Mouse (Mus musculus): ENCODE measurements around the gene Spock1. TPM values are rescaled to one million over a fixed set of nuclear protein-coding genes. Genes with fewer than 3 reads are reported as not detected.

Gene Spock1
- polyA plus RNA-seq, 1 experiment = 0.50 TPM

DNA sequence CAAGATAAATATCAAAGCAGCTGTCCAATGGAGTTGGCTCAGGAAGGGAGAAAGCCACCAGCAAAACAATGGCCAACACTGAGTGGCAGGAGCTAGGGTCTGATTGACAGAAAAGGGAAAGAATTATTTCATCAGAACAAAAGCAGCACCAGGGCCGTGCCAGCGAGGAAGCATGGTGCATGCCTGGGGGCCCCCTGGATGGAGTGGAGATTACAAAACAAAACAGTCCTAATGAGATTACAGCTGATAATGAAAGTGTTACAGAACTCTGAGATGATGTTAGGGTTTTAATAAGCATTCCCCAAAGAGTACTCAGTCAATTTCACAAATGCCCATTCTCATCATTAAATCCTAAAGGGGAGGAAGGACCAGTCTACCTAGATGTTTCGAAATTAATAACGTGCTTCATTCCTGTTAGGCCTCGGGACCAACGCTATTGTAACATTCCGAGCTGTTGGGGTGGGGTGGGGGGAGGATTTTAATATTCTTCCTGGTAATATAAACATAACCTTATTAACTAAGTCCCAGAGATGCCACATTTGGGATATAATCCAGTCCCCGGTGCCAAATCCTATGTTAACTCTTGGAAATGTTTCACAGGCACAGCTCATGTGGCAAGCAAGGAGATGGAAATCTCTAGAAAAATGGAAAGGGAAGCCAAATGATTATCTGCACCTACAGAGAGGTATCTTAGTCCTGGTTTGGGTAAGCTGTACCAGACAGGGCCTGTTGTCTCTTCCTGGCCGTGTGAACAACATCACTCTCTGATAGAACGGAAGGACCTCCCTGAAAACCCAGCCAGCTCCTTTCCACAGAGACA is 271.7 kb downstream of the Spock1 start:
- no peaks in the 10 kb centered on the region for H3K27me3 ChIP-seq (ENCODE audit: control insufficient read depth, insufficient read depth, insufficient read length)
- H3K4me3 ChIP-seq (ENCODE audit: insufficient read depth, poor library complexity, severe bottlenecking) = no peak overlapping the region
- H3K79me2 ChIP-seq (ENCODE audit: control insufficient read depth, insufficient read depth) = no peaks in the 10 kb centered on the region
- no peaks in the 10 kb centered on the region for H3K79me3 ChIP-seq (ENCODE audit: low read depth)
- H3K36me3 ChIP-seq (ENCODE audit: control insufficient read depth, insufficient read depth) = no peaks in the 10 kb centered on the region
- no peak for TF ChIP-seq MYOD1 (IDR thresholded peaks at IDR 0.05; ENCODE audit: control insufficient read depth, insufficient read length, low read depth)
- TF ChIP-seq MYOG (IDR thresholded peaks at IDR 0.05; ENCODE audit: control insufficient read depth, extremely low read depth, insufficient read length) = no peak
- TF ChIP-seq MAX (IDR thresholded peaks at IDR 0.05) = no peak
- TF ChIP-seq USF1 (IDR thresholded peaks at IDR 0.05; ENCODE audit: low read depth) = no peak
- no peak for TF ChIP-seq CTCF (IDR thresholded peaks at IDR 0.05; ENCODE audit: control insufficient read depth, insufficient read depth, insufficient read length)
- no peak for TF ChIP-seq FOSL1 (IDR thresholded peaks at IDR 0.05; ENCODE audit: insufficient read depth, low read length, poor library complexity, severe bottlenecking)
- TF ChIP-seq CEBPB (IDR thresholded peaks at IDR 0.05; ENCODE audit: low read depth) = no peak
- no peak overlapping the region for H3ac ChIP-seq (ENCODE audit: control insufficient read depth, insufficient read length, low read depth)

- no peak overlapping the region for H3K4me3 ChIP-seq (ENCODE audit: insufficient read depth, poor library complexity, severe bottlenecking)
- H3K27me3 ChIP-seq (ENCODE audit: control insufficient read depth, insufficient read depth, insufficient read length) = no peaks in the 10 kb centered on the region
- no peaks in the 10 kb centered on the region for H3K79me2 ChIP-seq (ENCODE audit: control insufficient read depth, insufficient read depth)
- no peak overlapping the region for H3ac ChIP-seq (ENCODE audit: control insufficient read depth, insufficient read length, low read depth)
- no peaks in the 10 kb centered on the region for H3K36me3 ChIP-seq (ENCODE audit: control insufficient read depth, insufficient read depth)
- no peaks in the 10 kb centered on the region for H3K79me3 ChIP-seq (ENCODE audit: low read depth)
- TF ChIP-seq CEBPB (IDR thresholded peaks at IDR 0.05; ENCODE audit: low read depth) (no peak), FOSL1 (IDR thresholded peaks at IDR 0.05; ENCODE audit: insufficient read depth, low read length, poor library complexity, severe bottlenecking) (no peak), USF1 (IDR thresholded peaks at IDR 0.05; ENCODE audit: low read depth) (no peak), MYOG (IDR thresholded peaks at IDR 0.05; ENCODE audit: control insufficient read depth, extremely low read depth, insufficient read length) (no peak), MYOD1 (IDR thresholded peaks at IDR 0.05; ENCODE audit: control insufficient read depth, insufficient read length, low read depth) (no peak), MAX (IDR thresholded peaks at IDR 0.05) (no peak), CTCF (IDR thresholded peaks at IDR 0.05; ENCODE audit: control insufficient read depth, insufficient read depth, insufficient read length) (no peak)
Measured at GRCm38 (mm10) chr13:57630532-57630931, 277.6 kb downstream of the Spock1 start.

DNA sequence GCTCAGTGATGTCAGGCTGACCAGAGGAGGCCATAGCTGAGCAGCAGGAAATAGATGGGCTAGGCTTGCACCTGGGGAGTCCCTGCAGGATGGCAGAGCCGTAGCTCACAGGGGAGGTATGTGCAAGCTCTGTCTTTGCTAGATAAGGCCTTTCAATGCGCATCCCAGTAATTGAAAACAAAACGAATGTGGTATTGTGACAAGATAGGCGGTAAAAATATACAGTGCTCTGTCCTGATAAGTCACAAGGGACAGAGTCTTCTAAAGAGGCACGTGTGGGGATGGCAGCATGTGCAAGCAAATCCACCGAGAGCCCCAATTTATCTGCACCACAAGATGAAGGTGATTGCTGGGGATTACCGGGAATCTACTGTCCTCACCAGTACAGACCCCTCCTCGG is 279.9 kb downstream of the Spock1 start:
- Histone ChIP-seq H3K79me3 (ENCODE audit: low read depth) (no peaks in the 10 kb centered on the region), H3K27me3 (ENCODE audit: control insufficient read depth, insufficient read depth, insufficient read length) (no peaks in the 10 kb centered on the region), H3K79me2 (ENCODE audit: control insufficient read depth, insufficient read depth) (no peaks in the 10 kb centered on the region), H3K36me3 (ENCODE audit: control insufficient read depth, insufficient read depth) (no peaks in the 10 kb centered on the region), H3K4me3 (ENCODE audit: insufficient read depth, poor library complexity, severe bottlenecking) (no peak overlapping the region), H3ac (ENCODE audit: control insufficient read depth, insufficient read length, low read depth) (no peak overlapping the region)
- TF ChIP-seq USF1 (IDR thresholded peaks at IDR 0.05; ENCODE audit: low read depth) (no peak), MYOG (IDR thresholded peaks at IDR 0.05; ENCODE audit: control insufficient read depth, extremely low read depth, insufficient read length) (no peak), MYOD1 (IDR thresholded peaks at IDR 0.05; ENCODE audit: control insufficient read depth, insufficient read length, low read depth) (no peak), FOSL1 (IDR thresholded peaks at IDR 0.05; ENCODE audit: insufficient read depth, low read length, poor library complexity, severe bottlenecking) (no peak)

DNA sequence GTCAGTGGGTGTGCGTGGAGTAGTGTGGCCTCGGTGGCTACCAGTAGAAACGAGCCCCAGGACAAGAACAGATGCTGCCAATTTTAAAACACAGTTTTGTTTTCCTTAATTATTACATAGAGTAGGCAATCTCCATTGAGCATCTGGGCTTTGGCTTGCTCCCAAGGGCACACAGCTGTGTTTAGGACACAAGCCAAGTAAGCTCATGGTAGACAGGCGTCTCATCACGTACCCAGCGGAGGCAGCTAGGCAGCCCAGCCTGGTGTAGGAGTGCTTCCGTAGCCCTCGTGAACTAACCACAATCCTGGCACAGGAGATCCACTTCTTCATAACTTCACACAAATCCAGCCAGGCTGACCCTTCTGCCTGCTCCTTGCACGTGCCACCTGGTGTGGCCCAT is 281.7 kb downstream of the Spock1 start:
- Histone ChIP-seq H3ac (ENCODE audit: control insufficient read depth, insufficient read length, low read depth) (no peak overlapping the region), H3K4me3 (ENCODE audit: insufficient read depth, poor library complexity, severe bottlenecking) (no peak overlapping the region), H3K27me3 (ENCODE audit: control insufficient read depth, insufficient read depth, insufficient read length) (no peaks in the 10 kb centered on the region), H3K36me3 (ENCODE audit: control insufficient read depth, insufficient read depth) (no peaks in the 10 kb centered on the region), H3K79me2 (ENCODE audit: control insufficient read depth, insufficient read depth) (no peaks in the 10 kb centered on the region), H3K79me3 (ENCODE audit: low read depth) (no peaks in the 10 kb centered on the region)
- TF ChIP-seq CTCF (IDR thresholded peaks at IDR 0.05; ENCODE audit: control insufficient read depth, insufficient read depth, insufficient read length) (no peak), USF1 (IDR thresholded peaks at IDR 0.05; ENCODE audit: low read depth) (no peak), MYOD1 (IDR thresholded peaks at IDR 0.05; ENCODE audit: control insufficient read depth, insufficient read length, low read depth) (no peak), MYOG (IDR thresholded peaks at IDR 0.05; ENCODE audit: control insufficient read depth, extremely low read depth, insufficient read length) (no peak), MAX (IDR thresholded peaks at IDR 0.05) (no peak), FOSL1 (IDR thresholded peaks at IDR 0.05; ENCODE audit: insufficient read depth, low read length, poor library complexity, severe bottlenecking) (no peak), CEBPB (IDR thresholded peaks at IDR 0.05; ENCODE audit: low read depth) (no peak)

DNA sequence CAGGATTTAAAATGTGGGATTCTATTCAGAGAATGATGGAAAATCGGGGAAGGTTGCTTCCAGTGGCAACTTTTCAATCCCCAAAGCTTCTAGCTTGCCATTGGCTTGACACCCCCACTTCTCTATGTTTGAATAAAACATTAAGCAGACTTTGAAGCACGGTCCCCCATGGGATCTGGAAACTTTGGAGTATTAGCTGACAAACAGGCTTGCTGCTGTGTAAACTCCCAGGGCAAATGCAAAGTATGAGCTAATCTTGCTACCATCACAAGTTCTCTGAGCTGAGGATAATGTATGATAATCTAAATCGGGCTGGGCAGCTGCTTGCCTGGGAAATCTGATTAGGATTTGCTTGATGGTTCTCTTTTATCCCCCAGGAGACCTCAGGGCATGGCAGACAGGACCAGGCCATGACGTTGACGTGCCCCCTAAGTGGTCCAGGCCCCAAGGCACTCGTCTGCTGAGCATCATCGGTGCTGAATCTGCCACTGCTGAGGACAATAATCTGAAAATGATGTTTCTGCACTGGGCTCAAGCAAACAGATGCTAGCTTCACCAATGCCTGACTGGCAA is 284.1 kb downstream of the Spock1 start:
- Histone ChIP-seq H3K4me3 (ENCODE audit: insufficient read depth, poor library complexity, severe bottlenecking) (no peak overlapping the region), H3ac (ENCODE audit: control insufficient read depth, insufficient read length, low read depth) (no peak overlapping the region), H3K79me3 (ENCODE audit: low read depth) (no peaks in the 10 kb centered on the region), H3K79me2 (ENCODE audit: control insufficient read depth, insufficient read depth) (no peaks in the 10 kb centered on the region), H3K27me3 (ENCODE audit: control insufficient read depth, insufficient read depth, insufficient read length) (no peaks in the 10 kb centered on the region), H3K36me3 (ENCODE audit: control insufficient read depth, insufficient read depth) (no peaks in the 10 kb centered on the region)
- no peak for TF ChIP-seq CTCF (IDR thresholded peaks at IDR 0.05; ENCODE audit: control insufficient read depth, insufficient read depth, insufficient read length)
- TF ChIP-seq MAX (IDR thresholded peaks at IDR 0.05) = no peak
- no peak for TF ChIP-seq MYOD1 (IDR thresholded peaks at IDR 0.05; ENCODE audit: control insufficient read depth, insufficient read length, low read depth)
- TF ChIP-seq CEBPB (IDR thresholded peaks at IDR 0.05; ENCODE audit: low read depth) = no peak
- TF ChIP-seq FOSL1 (IDR thresholded peaks at IDR 0.05; ENCODE audit: insufficient read depth, low read length, poor library complexity, severe bottlenecking) = no peak
- TF ChIP-seq USF1 (IDR thresholded peaks at IDR 0.05; ENCODE audit: low read depth) = no peak
- no peak for TF ChIP-seq MYOG (IDR thresholded peaks at IDR 0.05; ENCODE audit: control insufficient read depth, extremely low read depth, insufficient read length)
